Mouse (Mus musculus) thymus, postnatal 14 days (tissue): Measurements from ENCODE around the gene Frat1.
"Not testable (repeated sequence)": the region's sequence is repeated elsewhere in the genome, so short reads cannot be mapped to it uniquely, and the experiment has no call there.

Experiments
- DNase-seq: peaks from one replicate; pipeline ENCODE4 v3.0.0; 2021

Frat1 gene

GRCm38 (mm10) chr19:41846366-41847090, 16.8 kb downstream of the Frat1 start:
- DNase-seq = no peak

GRCm38 (mm10) chr19:41847091-41847581, 17.4 kb downstream of the Frat1 start:
- DNase-seq = peak; percentile 58

- DNase-seq = not testable (repeated sequence)
These were observed 17.8 kb downstream of the Frat1 start for GRCm38 (mm10) chr19:41847614-41847991.

GRCm38 (mm10) chr19:41847992-41848851, 18.5 kb downstream of the Frat1 start, which contains the start of gene Frat2:
TSS of gene Frat2 (minus strand) at chr19:41848132.
- peak; percentile 92 for DNase-seq

GRCm38 (mm10) chr19:41850021-41850718, 20.4 kb downstream of the Frat1 start:
- DNase-seq = no peak

GRCm38 (mm10) chr19:41850719-41851543, 21.2 kb downstream of the Frat1 start:
- no peak for DNase-seq

GRCm38 (mm10) chr19:41852423-41852822, 22.7 kb downstream of the Frat1 start:
- no peak for DNase-seq

GRCm38 (mm10) chr19:41857086-41857762, 27.5 kb downstream of the Frat1 start:
- no peak for DNase-seq

GRCm38 (mm10) chr19:41857816-41858310, 28.1 kb downstream of the Frat1 start:
- no peak for DNase-seq

GRCm38 (mm10) chr19:41866707-41867106, 36.9 kb downstream of the Frat1 start:
- no peak for DNase-seq

- no peak for DNase-seq
These were observed 39.5 kb downstream of the Frat1 start for GRCm38 (mm10) chr19:41869296-41869695.

- DNase-seq = peak; percentile 18
These were observed 40.2 kb downstream of the Frat1 start for GRCm38 (mm10) chr19:41869946-41870345.

GRCm38 (mm10) chr19:41872285-41872684, 42.5 kb downstream of the Frat1 start:
- DNase-seq = no peak

- peak; percentile 72 for DNase-seq
These were observed 44.6 kb downstream of the Frat1 start for GRCm38 (mm10) chr19:41874356-41874755.

- no peak for DNase-seq
These were observed 52.1 kb downstream of the Frat1 start for GRCm38 (mm10) chr19:41881842-41882241.
